Mouse (Mus musculus): ENCODE results near the gene Rnf149.
"Not testable (repeated sequence)": the region's sequence is repeated elsewhere in the genome, so short reads cannot be mapped to it uniquely, and the experiment has no call there.

Rnf149 gene

GRCm38 (mm10) chr1:39577253-39577705 is at the start of gene Rnf149:
Gene Rnf149 (minus strand): TSS chr1:39577405.
- DNase-seq (ENCODE audit: low spot score) = peak; percentile 94

DNA sequence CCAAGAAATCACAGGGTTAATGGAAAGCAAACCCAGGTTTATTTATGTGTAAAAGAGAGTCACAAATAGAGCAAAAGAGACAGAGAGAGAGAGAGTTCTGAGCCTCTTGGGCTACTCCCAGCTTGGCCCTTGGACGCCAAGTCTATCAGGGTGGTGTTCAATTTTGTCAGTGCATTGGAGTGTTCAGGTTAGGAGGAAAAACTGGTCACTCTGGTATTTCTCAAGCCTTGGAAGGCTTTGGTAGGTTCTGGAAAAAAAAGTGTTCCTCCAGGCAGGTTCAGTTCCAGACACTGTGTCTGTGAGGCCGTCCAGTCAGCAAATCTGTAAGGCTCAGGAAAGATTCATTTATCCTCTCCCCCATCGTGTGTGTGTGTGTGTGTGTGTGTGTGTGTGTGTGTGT is 48.3 kb upstream of the Rnf149 start:
- DNase-seq (ENCODE audit: low spot score) = no peak

DNA sequence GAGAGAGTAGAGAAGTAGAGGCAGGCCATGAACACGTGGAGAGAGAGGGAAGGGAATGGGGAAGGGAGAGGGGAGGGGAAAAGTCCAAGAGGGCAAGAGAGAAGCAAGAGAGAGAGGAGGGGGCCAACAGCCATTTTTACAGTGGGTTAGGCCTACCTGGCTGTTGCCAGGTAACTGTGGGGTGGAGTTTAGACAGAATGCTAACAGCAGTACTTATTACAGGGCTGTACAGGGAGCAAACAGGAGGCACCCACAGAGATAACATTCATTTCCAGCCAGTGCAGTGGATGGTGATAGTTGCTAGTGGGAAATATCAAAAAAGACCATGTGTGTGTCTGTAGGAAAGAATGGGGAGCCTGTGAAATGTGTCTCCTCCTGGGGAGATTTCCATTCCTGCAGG is 46.5 kb upstream of the Rnf149 start:
- no peak for DNase-seq (ENCODE audit: low spot score)

- DNase-seq (ENCODE audit: low spot score) = no peak
Measured at GRCm38 (mm10) chr1:39623106-39623505, 45.9 kb upstream of the Rnf149 start.

- no peak for DNase-seq (ENCODE audit: low spot score)
Measured at GRCm38 (mm10) chr1:39618524-39618923, 41.3 kb upstream of the Rnf149 start.

DNA sequence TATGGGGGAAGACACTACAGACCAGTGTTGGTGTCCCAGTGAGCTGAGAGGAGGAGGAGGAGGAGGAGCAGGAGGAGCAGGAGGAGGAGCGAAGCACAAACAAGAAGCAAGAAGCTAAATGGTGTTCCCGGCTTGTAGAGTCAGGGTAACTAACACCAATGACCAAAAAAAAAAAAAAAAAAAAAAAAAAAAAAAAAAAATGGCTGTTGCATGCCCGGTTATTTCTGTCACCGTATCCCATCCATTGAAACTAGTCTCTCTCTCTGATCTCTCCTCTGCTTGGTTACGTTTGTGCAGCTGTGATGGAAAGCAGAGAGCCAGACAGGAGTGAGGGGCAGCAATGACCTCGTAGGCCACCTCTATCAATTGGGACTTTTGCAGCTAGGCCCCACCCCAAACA is 38.3 kb upstream of the Rnf149 start:
- no peak for DNase-seq (ENCODE audit: low spot score)

DNA sequence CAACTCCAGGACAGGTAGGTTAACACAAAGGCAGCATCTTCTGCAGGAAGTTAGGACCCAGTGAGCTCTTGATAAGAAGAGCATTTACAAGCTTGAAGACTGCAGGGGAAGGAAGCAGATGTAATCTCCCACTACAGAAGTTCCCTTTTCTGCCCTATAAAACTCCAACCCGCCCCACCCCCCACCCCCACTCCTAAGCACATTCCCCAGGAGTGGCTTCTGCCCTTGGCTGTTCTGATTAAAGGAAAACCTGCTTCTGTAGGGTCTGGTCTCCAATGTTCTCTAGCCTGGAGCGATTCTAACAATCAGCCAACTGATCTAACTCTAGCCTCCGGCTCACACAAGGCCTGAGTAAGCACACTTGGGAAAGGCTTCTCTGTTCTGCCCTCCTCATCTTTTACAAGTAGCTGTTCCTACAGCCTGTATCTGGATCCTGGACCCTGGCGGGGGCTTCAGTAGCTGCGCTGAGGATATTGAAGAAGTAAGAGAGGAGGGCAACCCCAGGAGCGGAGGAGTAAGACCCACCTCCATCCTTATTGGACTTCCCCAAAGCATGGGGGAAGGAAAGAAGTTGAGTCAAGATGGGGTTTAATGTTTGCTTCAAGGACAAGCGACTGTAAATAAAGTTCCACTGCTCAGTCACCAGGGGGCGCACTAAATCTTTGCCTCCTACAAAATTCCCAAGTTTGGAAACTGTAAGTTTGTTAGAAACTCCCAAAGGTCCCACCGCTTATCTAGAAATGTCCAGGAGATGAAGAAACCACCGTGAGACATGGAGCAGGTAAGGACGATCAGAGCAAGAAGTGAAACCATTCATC is 37.5 kb upstream of the Rnf149 start:
- peak; percentile 35 for DNase-seq (ENCODE audit: low spot score)

GRCm38 (mm10) chr1:39613061-39613460 is 35.9 kb upstream of the Rnf149 start:
- DNase-seq (ENCODE audit: low spot score) = no peak

GRCm38 (mm10) chr1:39612491-39612890 is 35.3 kb upstream of the Rnf149 start:
- no peak for DNase-seq (ENCODE audit: low spot score)

DNA sequence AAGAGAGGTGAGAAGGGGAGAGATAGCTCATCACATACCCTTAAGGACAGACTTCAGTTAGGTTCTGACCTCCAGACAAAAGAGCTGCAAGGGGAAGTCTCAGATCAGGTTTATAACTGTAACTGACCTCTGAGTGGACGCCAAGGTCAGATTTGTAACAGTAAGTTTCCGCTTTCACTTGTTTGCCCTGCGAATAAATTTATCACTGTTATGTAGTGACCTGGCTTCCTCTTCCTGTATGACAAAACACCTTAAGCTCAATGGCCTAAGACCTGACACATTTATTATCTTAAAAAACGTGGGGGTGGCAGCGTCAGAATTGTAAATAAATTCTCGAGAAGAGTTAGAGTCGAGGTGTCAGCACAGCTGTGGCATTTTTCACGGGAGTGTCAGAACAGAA is 31.3 kb upstream of the Rnf149 start:
- DNase-seq (ENCODE audit: low spot score) = no peak

DNA sequence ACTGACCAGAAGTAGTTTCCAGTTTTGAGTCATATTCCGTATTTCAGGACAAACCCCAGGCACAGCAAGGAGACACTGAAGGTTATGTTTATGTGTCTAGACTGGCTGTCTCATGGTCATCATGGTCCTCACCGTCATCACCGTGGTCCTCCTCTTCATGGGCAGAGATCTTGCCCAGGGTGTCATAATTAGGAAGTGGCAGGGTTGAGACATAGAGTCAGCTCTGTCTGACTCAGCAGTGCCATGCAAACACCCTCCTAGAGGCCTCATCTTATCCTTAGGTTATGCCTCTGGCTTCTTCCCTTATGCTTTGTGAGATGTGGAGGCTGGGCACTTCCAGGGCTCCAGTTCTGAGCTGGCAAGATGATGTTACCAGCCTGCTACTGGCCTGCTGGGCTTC is 25.3 kb upstream of the Rnf149 start:
- no peak for DNase-seq (ENCODE audit: low spot score)

- DNase-seq (ENCODE audit: low spot score) = no peak
Measured at GRCm38 (mm10) chr1:39598726-39599125, 21.5 kb upstream of the Rnf149 start.

DNA sequence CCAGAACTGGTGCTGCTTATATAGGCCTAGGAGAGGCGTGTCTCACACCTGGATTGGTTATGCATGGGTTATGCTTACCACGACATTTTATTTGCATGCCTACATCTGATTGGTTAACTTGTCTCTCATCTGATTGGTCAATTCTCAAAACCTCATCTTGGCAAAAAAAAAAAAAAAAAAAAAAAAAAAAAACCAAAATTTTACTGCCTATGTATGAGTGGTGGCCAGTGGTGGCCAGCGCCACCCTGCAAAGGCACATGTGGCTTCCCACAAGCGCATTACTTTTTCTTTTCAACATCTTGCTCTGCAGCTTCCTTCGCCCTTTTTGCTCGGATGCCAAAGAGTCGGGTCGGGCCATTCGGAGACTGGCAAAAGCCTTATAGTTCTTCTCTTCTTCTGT is 19.9 kb upstream of the Rnf149 start:
- not testable (repeated sequence) for DNase-seq (ENCODE audit: low spot score)

DNA sequence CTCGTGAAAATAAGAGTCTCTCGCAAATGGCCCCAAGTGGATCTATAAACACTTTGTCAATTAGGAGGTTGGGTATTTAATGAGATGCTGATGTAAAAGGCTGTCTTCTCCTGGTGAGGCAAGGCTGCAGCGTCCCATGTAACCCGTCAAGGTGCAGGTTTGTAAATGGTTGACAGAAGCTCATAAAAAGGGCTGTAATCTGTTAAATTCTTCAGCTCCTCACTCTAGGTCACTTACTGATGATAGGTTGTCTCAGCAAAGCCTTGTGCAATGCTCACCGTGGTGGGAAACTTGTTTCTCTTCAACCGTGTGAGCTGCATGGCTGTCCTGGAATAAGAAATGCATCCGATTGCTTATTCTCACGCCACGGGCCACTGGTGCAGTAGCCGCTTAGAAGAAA is 16.6 kb upstream of the Rnf149 start:
- DNase-seq (ENCODE audit: low spot score) = peak; percentile 75

- peak; percentile 76 for DNase-seq (ENCODE audit: low spot score)
Measured at GRCm38 (mm10) chr1:39592090-39592489, 14.9 kb upstream of the Rnf149 start.

GRCm38 (mm10) chr1:39591557-39591956 is 14.4 kb upstream of the Rnf149 start:
- DNase-seq (ENCODE audit: low spot score) = not testable (repeated sequence)

DNA sequence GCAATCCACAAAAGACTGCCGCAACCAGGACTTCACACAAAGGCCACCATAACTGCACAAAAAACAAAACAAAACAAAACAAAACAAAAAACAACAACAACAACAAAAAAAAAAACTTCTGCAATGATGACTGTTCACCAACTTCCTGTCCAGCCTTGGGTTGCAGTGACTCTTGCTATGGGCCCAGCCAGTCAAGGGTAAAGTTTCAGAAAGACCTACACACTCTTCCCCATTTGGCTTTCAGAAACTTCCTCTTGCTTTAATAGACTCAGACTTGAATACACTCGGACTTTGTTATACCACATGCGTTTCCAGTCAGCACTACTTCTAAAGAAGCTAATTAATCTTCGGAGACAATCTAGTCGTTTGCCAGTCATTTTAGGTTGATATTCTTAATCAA is 13.0 kb upstream of the Rnf149 start:
- no peak for DNase-seq (ENCODE audit: low spot score)

DNA sequence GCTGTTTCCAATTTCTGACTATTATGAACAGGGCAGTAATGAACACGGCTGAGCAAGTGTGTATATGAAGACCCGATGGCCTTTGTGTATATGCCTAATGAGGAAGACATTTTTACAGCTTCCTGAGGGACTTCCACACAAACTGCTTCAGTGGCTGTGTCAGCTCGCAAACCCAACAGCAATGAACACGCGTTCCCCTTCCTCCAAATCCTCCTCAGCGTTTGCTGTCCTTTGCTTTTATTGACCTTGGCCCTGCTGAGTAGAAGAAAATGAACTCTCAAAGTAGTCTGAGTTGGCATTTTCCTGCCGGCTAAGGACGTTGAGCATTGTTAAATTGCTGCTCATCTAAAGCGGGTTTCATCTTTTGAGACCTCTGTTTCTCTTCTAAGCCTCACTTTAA is 8.2 kb upstream of the Rnf149 start:
- no peak for DNase-seq (ENCODE audit: low spot score)

DNA sequence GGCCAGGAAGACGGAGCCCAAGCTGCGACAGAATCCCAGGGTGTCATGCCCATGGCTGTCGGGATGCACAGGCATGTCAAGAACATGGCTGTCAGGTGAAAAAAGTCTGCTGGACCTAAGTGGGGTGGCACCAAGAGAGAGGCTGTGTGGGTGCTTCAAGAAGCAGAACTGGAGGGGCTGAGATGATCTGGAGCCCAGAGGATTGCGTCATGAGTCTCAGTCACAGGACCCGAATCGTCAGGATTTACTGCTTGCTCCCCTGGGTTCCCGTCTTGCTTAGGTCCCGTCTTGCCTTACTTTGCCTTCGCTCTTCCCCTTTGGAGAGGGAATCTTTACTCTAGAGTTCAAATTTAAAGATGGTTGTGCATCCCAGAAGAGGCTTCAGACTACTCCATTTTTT is 6.0 kb upstream of the Rnf149 start:
- no peak for DNase-seq (ENCODE audit: low spot score)

DNA sequence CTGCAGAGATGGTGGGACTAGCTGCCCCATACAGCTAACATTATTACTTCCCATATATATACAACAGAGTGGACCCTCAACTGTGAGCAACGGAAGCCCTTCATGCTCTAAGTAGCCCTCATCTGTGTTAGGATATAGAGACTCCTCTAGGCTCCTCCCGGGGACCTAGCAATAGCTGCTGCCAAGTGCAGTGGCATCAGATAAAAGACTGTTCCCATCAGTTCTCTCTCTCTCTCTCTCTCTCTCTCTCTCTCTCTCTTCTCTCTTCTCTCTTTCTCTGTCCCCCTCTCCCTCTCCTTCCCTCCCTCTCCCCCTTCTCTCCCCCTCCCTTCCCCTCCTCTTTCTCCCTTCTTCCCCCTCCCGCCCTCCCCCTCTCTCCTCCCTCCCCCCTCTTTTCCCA is 4.0 kb upstream of the Rnf149 start:
- no peak for DNase-seq (ENCODE audit: low spot score)

DNA sequence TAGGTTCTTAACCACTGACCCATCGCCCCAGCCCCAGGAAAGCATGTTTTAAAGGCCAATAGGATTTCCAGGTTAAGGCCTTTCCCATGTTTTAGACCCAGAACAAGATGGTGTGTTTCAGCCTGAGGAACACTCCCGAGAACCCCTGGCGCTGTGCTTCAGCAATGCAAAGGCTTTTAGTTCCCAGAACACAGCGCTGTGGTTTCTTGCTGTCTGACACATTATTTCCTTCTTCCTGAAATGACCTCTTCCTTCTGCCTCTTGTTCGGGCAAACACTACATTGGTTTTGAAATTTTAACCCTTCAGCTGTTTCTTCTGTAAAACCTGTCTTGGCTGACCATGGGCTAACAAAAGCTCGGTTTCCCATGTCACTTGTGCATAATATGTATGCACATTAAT is 1.9 kb upstream of the Rnf149 start:
- DNase-seq (ENCODE audit: low spot score) = no peak

GRCm38 (mm10) chr1:39578446-39578845 is 1.2 kb upstream of the Rnf149 start:
- no peak for DNase-seq (ENCODE audit: low spot score)

DNA sequence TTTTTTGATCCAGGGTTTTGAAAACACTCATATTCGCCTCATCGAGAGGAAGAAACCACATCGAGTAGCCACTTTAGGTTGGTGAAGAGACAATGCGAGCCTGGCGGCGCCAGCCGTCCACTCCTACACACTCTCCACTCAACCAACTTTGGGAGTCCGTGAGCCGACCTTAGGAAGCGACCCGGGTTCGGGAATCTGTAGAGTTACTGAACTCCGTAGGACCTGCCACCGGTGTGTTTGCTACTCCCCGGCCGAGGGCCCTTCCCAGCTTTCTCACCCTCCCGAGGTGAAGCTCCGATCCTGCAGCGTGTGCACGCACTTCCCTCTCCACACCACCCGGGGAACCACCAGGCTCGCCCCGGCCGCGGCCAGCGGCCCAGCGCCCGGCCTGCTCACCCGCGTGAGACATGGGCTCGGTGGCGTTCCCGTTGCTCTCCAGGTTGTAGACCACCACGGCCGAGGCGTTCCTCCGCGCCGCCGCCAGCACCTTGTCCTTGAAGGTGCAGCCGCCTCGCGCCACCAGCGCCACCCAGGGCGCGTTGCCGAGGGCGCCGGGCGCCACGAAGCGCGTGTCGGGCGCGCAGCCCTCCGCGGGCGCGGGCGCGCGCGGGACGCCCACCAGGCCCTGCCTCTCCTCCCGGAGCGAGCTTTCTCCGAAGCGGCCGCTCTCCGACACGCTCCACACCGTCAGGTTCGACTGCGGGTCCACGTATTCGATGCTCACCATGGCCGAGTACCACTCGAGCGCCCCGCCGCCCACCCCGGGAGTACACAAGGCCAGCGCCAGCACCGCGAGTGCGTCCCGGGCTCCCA is 568 bp downstream of the Rnf149 start:
- DNase-seq (ENCODE audit: low spot score) = peak; percentile 62

Measured in yolk sac, embryonic 10.5 days (tissue).